Mouse (Mus musculus) lung, postnatal 0 days (tissue): Measurements from ENCODE around the gene Mturn.

ENCODE experiments used
- CTCF ChIP-seq: IDR thresholded peaks from 2 replicates; pipeline ENCODE4 v1.5.1; 2016; ENCODE audit warnings: antibody characterized with exemption, mild to moderate bottlenecking
- EP300 ChIP-seq: IDR thresholded peaks from 2 replicates; pipeline ENCODE4 v1.6.1; 2016; ENCODE audit warnings: antibody characterized with exemption, mild to moderate bottlenecking, control low read depth

- TF ChIP-seq CTCF = no peak
- no peak for TF ChIP-seq EP300
Observed at GRCm38 (mm10) chr6:54698691-54699476, 17.5 kb downstream of the Mturn start.
